Mouse (Mus musculus): ENCODE measurements around the gene Tifab. TPM values are rescaled to one million over a fixed set of nuclear protein-coding genes. Genes with fewer than 3 reads are reported as not detected.

Gene Tifab
- polyA plus RNA-seq, 1 experiment, result 6.6 TPM

- no peaks in the 10 kb centered on the region for H3K27me3 ChIP-seq (replicated peaks)
- peaks cover 53% of the 10 kb centered on the region for H3K4me1 ChIP-seq
- H3K9me3 ChIP-seq, result no peaks in the 10 kb centered on the region
- peaks cover 56% of the 10 kb centered on the region for H3K36me3 ChIP-seq (replicated peaks; ENCODE audit: low read length)
- no peak for TF ChIP-seq GATA1 (IDR thresholded peaks at IDR 0.05; ENCODE audit: borderline replicate concordance, low read length)
- no peak for TF ChIP-seq FLI1 (IDR thresholded peaks at IDR 0.05; ENCODE audit: low read length)
- no peak overlapping the region for H3K4me3 ChIP-seq (replicated peaks)
Observed at GRCm38 (mm10) chr13:56130544-56130943, 48.1 kb downstream of the Tifab start.

GRCm38 (mm10) chr13:56129578-56129977 lies 49.1 kb downstream of the Tifab start:
- Histone ChIP-seq H3K4me1 (peaks cover 61% of the 10 kb centered on the region), H3K36me3 (replicated peaks; ENCODE audit: low read length) (peaks cover 66% of the 10 kb centered on the region), H3K27me3 (replicated peaks) (no peaks in the 10 kb centered on the region), H3K9me3 (no peaks in the 10 kb centered on the region), H3K4me3 (replicated peaks) (no peak overlapping the region)
- TF ChIP-seq FLI1 (IDR thresholded peaks at IDR 0.05; ENCODE audit: low read length) (no peak), GATA1 (IDR thresholded peaks at IDR 0.05; ENCODE audit: borderline replicate concordance, low read length) (no peak)

GRCm38 (mm10) chr13:56129014-56129413 lies 49.7 kb downstream of the Tifab start:
- H3K4me1 ChIP-seq, result peaks cover 59% of the 10 kb centered on the region

GRCm38 (mm10) chr13:56125632-56126031 lies 53.1 kb downstream of the Tifab start:
- peaks cover 94% of the 10 kb centered on the region for H3K36me3 ChIP-seq (replicated peaks; ENCODE audit: low read length)
- no peaks in the 10 kb centered on the region for H3K9me3 ChIP-seq
- TF ChIP-seq GATA1 (IDR thresholded peaks at IDR 0.05; ENCODE audit: borderline replicate concordance, low read length) (no peak), FLI1 (IDR thresholded peaks at IDR 0.05; ENCODE audit: low read length) (no peak)
- H3K27me3 ChIP-seq (replicated peaks), result no peaks in the 10 kb centered on the region
- H3K4me3 ChIP-seq (replicated peaks), result no peak overlapping the region
- peaks cover 27% of the 10 kb centered on the region for H3K4me1 ChIP-seq

More at GRCm38 (mm10) chr13:56129014-56129413, 49.7 kb downstream of the Tifab start:
- peaks cover 72% of the 10 kb centered on the region for H3K36me3 ChIP-seq (replicated peaks; ENCODE audit: low read length)
- no peaks in the 10 kb centered on the region for H3K27me3 ChIP-seq (replicated peaks)
- H3K4me3 ChIP-seq (replicated peaks), result no peak overlapping the region
- TF ChIP-seq FLI1 (IDR thresholded peaks at IDR 0.05; ENCODE audit: low read length), result no peak
- TF ChIP-seq GATA1 (IDR thresholded peaks at IDR 0.05; ENCODE audit: borderline replicate concordance, low read length), result no peak
- H3K9me3 ChIP-seq, result no peaks in the 10 kb centered on the region

Other genes with a start within 250 kb of the Tifab start
- gene H2afy, start 42.5 kb downstream of the Tifab start, polyA plus RNA-seq (2012; ENCODE audit: insufficient read depth, low replicate concordance), result 149 and 331 TPM in 2 replicates
- not detected in 2 replicates for gene Neurog1, start 73.3 kb upstream of the Tifab start, polyA plus RNA-seq (2012; ENCODE audit: insufficient read depth, low replicate concordance)
- 1.7 TPM in 1 of 2 replicates, not detected in the other for gene Cxcl14, start 117.7 kb upstream of the Tifab start, polyA plus RNA-seq (2012; ENCODE audit: insufficient read depth, low replicate concordance)
- not detected in 2 replicates for gene Gm3045, start 247.7 kb upstream of the Tifab start, polyA plus RNA-seq (2012; ENCODE audit: insufficient read depth, low replicate concordance)

All from megakaryocyte, embryonic 14.5 days (primary cell).